26 mouse cellular contexts compared by ENCODE assay signal in genomic region chr8:80918531-80918930, GRCm38 (mm10). TPM values are rescaled to one million over a fixed set of nuclear protein-coding genes. Genes with fewer than 3 reads are reported as not detected.
DNase-seq lines count a peak whose midpoint lies in the region; TF ChIP-seq lines count a peak whose summit lies in the region.
"Had no signal": no experiment of that assay in that cellular context is flagged by ENCODE, and none has a peak within 500 bp of the region (broad histone marks: within the 10 kb centered on the region; RNA-seq: fewer than 3 reads in every experiment).

No protein-coding gene starts in this region.

- intact Hi-C loops in heart, postnatal 25 days (cut with DNase I): no loop called here

- H3K4me3 ChIP-seq in bone marrow macrophage, adult 2 months (ENCODE audit: insufficient read depth, low read length): no peak overlapping the region
- H3K4me3 ChIP-seq: embryonic facial prominence, embryonic 10.5 days; embryonic facial prominence, embryonic 13.5 days; erythroblast, embryonic 14.5 days; forebrain, embryonic 13.5 days; heart, adult 2 months; heart, embryonic 10.5 days; heart, embryonic 13.5 days; hindbrain, embryonic 12.5 days; hindbrain, embryonic 15.5 days had no signal

- H3K27ac ChIP-seq in bone marrow macrophage, adult 2 months (ENCODE audit: insufficient read depth, low read depth, low read length): 0 out of 2 replicates have a peak overlapping the region, but pooled peaks have one; percentile 73
- H3K27ac ChIP-seq: embryonic facial prominence, embryonic 10.5 days; embryonic facial prominence, embryonic 13.5 days; forebrain, embryonic 13.5 days; heart, adult 2 months; heart, embryonic 10.5 days; heart, embryonic 13.5 days; hindbrain, embryonic 12.5 days; hindbrain, embryonic 15.5 days had no signal

- no peak for TF ChIP-seq CTCF in bone marrow macrophage, adult 2 months (IDR thresholded peaks at IDR 0.05; ENCODE audit: low read depth, low read length)

- peak; percentile 71 for DNase-seq in testis, postnatal 14 days (ENCODE audit: low spot score)
- DNase-seq in testis, postnatal 10 days (ENCODE audit: low spot score): no peak
- peak; percentile 80 for DNase-seq in ES-CJ7 (ENCODE audit: low read depth, low spot score)
- DNase-seq in R1 (ENCODE audit: low read depth, low spot score): peak; percentile 93
- DNase-seq in adrenal gland, postnatal 4 days (ENCODE audit: low spot score in 2 of 2): no peak
- DNase-seq in heart, postnatal 25 days (ENCODE audit: low spot score): no peak
- DNase-seq in embryo, embryonic 10.5 days (ENCODE audit: low spot score): no peak
- DNase-seq: adrenal gland, adult 2 months; adrenal gland, postnatal 14 days; cerebellum, adult 18-20 months; cerebellum, adult 9-11 months; cerebellum, postnatal 25 days; embryo, embryonic 11 days; gastrocnemius, postnatal 36 days; heart, adult 2 months; heart, postnatal 14 days; kidney, adult 2 months had no signal

- no peak for TF ChIP-seq POLR2A in bone marrow macrophage, adult 2 months (IDR thresholded peaks at IDR 0.05; ENCODE audit: borderline replicate concordance, low read depth, low read length)

- peaks cover 19% of the 10 kb centered on the region for H3K4me1 ChIP-seq in bone marrow macrophage, adult 2 months (ENCODE audit: control insufficient read depth, insufficient read depth, low read length)

RNA-seq across cellular contexts. Expression of gene Gab1, which starts 38.2 kb away (rescaled TPM):
- polyA plus RNA-seq in bone marrow macrophage, adult 2 months (2012; ENCODE audit: insufficient read depth, insufficient read length, missing spikeins): 18.5 and 19.7 TPM in 2 replicates
- 10 to 100 TPM; 34.6 TPM for total RNA-seq in adrenal gland, postnatal 4 days (2021)
- total RNA-seq in heart, postnatal 25 days (2021): 10 to 100 TPM; 34.1 to 38.8 TPM

Comparison
In these comparisons a context has a peak if more than half of its experiments do, and no peak if none do; other contexts are left out.
1. DNase-seq: peak in testis, postnatal 14 days (single experiment), ES-CJ7 (single experiment) and R1 (single experiment); none in testis, postnatal 10 days (single experiment), adrenal gland, postnatal 4 days (0 of 2), heart, postnatal 25 days (single experiment) and embryo, embryonic 10.5 days (single experiment).